Mouse (Mus musculus): ENCODE results near the gene Gm428.
"Not testable (repeated sequence)": the region's sequence is repeated elsewhere in the genome, so short reads cannot be mapped to it uniquely, and the experiment has no call there.

The Gm428 gene

GRCm38 (mm10) chr4:73683216-73683615 is at the start of gene Gm428:
Gene Gm428, plus strand, starts transcription at chr4:73683516.
- DNase-seq (ENCODE audit: low read depth) = not testable (repeated sequence)

- not testable (repeated sequence) for DNase-seq (ENCODE audit: low read depth)
Observed at GRCm38 (mm10) chr4:73637821-73638220, 45.5 kb upstream of the Gm428 start, which contains the start of gene Gm11236. Gene Gm11236, plus strand, starts transcription at chr4:73638121.

- DNase-seq (ENCODE audit: low read depth) = not testable (repeated sequence)
Observed at GRCm38 (mm10) chr4:73661864-73662263, 21.5 kb upstream of the Gm428 start.

GRCm38 (mm10) chr4:73668054-73668453 is 15.3 kb upstream of the Gm428 start, which contains the start of gene Gm11239:
Gene Gm11239, plus strand, starts transcription at chr4:73668354.
- DNase-seq (ENCODE audit: low read depth) = not testable (repeated sequence)

- DNase-seq (ENCODE audit: low read depth) = no peak
Observed at GRCm38 (mm10) chr4:73718761-73719160, 35.4 kb downstream of the Gm428 start.

- DNase-seq (ENCODE audit: low read depth) = no peak
Observed at GRCm38 (mm10) chr4:73719819-73720218, 36.5 kb downstream of the Gm428 start.
